16 mouse cellular contexts compared by ENCODE assay signal in genomic region chr10:90307931-90308555, GRCm38 (mm10).
DNase-seq lines count a peak whose midpoint lies in the region; ATAC-seq lines count a peak whose summit lies in the region.
"Had no signal": no experiment of that assay in that cellular context is flagged by ENCODE, and none has a peak within 500 bp of the region (broad histone marks: within the 10 kb centered on the region; RNA-seq: fewer than 3 reads in every experiment).

No protein-coding gene starts in this region.

- H3K4me1 ChIP-seq in forebrain, embryonic 15.5 days = no peaks in the 10 kb centered on the region; the same call in 1 of the 2 replicates
- no peaks in the 10 kb centered on the region for H3K4me1 ChIP-seq in forebrain, embryonic 12.5 days
- H3K4me1 ChIP-seq: neural tube, embryonic 12.5 days had no signal

- intact Hi-C loops in heart, postnatal 25 days (cut with DNase I) = no loop called here

- H3K9me3 ChIP-seq in forebrain, embryonic 15.5 days = no peaks in the 10 kb centered on the region
- H3K9me3 ChIP-seq in forebrain, embryonic 12.5 days = no peaks in the 10 kb centered on the region
- H3K9me3 ChIP-seq: neural tube, embryonic 12.5 days had no signal

- H3K4me3 ChIP-seq in forebrain, embryonic 15.5 days = no peak overlapping the region
- no peak overlapping the region for H3K4me3 ChIP-seq in forebrain, embryonic 12.5 days (replicated peaks)
- H3K4me3 ChIP-seq: neural tube, embryonic 12.5 days had no signal

- H3K9ac ChIP-seq in forebrain, embryonic 15.5 days (replicated peaks) = no peak overlapping the region
- H3K9ac ChIP-seq in forebrain, embryonic 12.5 days = no peak overlapping the region
- H3K9ac ChIP-seq: lung, embryonic 14.5 days; neural tube, embryonic 12.5 days had no signal

- DNase-seq in right cerebral cortex, adult 18-20 months = peak; percentile 25
- no peak for DNase-seq in right cerebral cortex, postnatal 14 days
- DNase-seq in left cerebral cortex, adult 8-10 months (ENCODE audit: low spot score in 2 of 2) = peak; percentile 23 to 36
- DNase-seq in telencephalon, adult 2 months (ENCODE audit: low read depth, low spot score) = peak; percentile 84
- DNase-seq in heart, postnatal 25 days (ENCODE audit: low spot score) = no peak
- DNase-seq in embryo, embryonic 10 days (ENCODE audit: low spot score) = no peak
- DNase-seq: adrenal gland, postnatal 10 days; cerebellum, postnatal 10 days; gastrocnemius, postnatal 10 days; kidney, adult 9 months; lung, embryonic 14.5 days had no signal

- H3K27me3 ChIP-seq in forebrain, embryonic 15.5 days = no peaks in the 10 kb centered on the region
- H3K27me3 ChIP-seq in forebrain, embryonic 12.5 days = no peaks in the 10 kb centered on the region
- H3K27me3 ChIP-seq: neural tube, embryonic 12.5 days had no signal

- no peaks in the 10 kb centered on the region for H3K36me3 ChIP-seq in forebrain, embryonic 15.5 days
- no peaks in the 10 kb centered on the region for H3K36me3 ChIP-seq in forebrain, embryonic 12.5 days (replicated peaks)
- H3K36me3 ChIP-seq: neural tube, embryonic 12.5 days had no signal

- ATAC-seq in forebrain, embryonic 15.5 days (replicated peaks) = no peak
- ATAC-seq in forebrain, embryonic 12.5 days (ENCODE audit: low FRiP score) = no peak
- ATAC-seq: inflammation-experienced regulatory T-cells, adult 6 months had no signal

- 28% methylated on average over 5 of the region's 5 CpGs for WGBS in forebrain, embryonic 15.5 days
- 51% methylated on average over 5 of the region's 5 CpGs for WGBS in forebrain, embryonic 12.5 days

- no peak overlapping the region for H3K4me2 ChIP-seq in forebrain, embryonic 15.5 days (replicated peaks)
- no peak overlapping the region for H3K4me2 ChIP-seq in forebrain, embryonic 12.5 days
- H3K4me2 ChIP-seq: liver, embryonic 11.5 days; lung, embryonic 14.5 days; neural tube, embryonic 12.5 days had no signal

- H3K27ac ChIP-seq in forebrain, embryonic 15.5 days (replicated peaks) = peak overlapping the region; percentile 37; the same call in 1 of the 2 replicates
- no peak overlapping the region for H3K27ac ChIP-seq in forebrain, embryonic 12.5 days
- H3K27ac ChIP-seq: neural tube, embryonic 12.5 days had no signal

Comparison
In these comparisons a context has a peak if more than half of its experiments do, and no peak if none do; other contexts are left out.
1. DNase-seq: peak in right cerebral cortex, adult 18-20 months (single experiment), left cerebral cortex, adult 8-10 months (2 of 2) and telencephalon, adult 2 months (single experiment); none in right cerebral cortex, postnatal 14 days (single experiment), heart, postnatal 25 days (single experiment) and embryo, embryonic 10 days (single experiment).